Mouse (Mus musculus) erythroblast, embryonic 14.5 days (primary cell): ENCODE measurements around the gene Helz.

Experiments
- GATA1 ChIP-seq: IDR thresholded peaks from 2 replicates; pipeline ENCODE4 v1.6.1; 2012; ENCODE audit warnings: low read length, inconsistent platforms, mixed read lengths
- TAL1 ChIP-seq: IDR thresholded peaks from 3 replicates; pipeline ENCODE4 v1.6.1; 2012; ENCODE audit warnings: low read length, inconsistent platforms, mixed read lengths

GRCm38 (mm10) chr11:107662666-107663065 is 114.9 kb downstream of the Helz start:
- no peak for TF ChIP-seq GATA1
- TF ChIP-seq TAL1 = no peak
